Mouse (Mus musculus) intestine, postnatal 0 days (tissue): ENCODE data around the gene Atg14. TPM values are rescaled to one million over a fixed set of nuclear protein-coding genes. Genes with fewer than 3 reads are reported as not detected.

Experiments
- ATAC-seq: fragments of 200-750 bp; cut with Nextera tagmentation; 2 replicates; pipeline ENCODE4 v1.8.0; 2017; ENCODE audit warnings: mild to moderate bottlenecking, moderate TSS enrichment, moderate library complexity
- H3K27ac ChIP-seq: fragments of 300-500 bp; sonication (generic); 2 replicates; pipeline ENCODE4 v1.5.1; 2014; ENCODE audit warnings: mild to moderate bottlenecking, low read depth, low read length, moderate library complexity
- H3K27me3 ChIP-seq: fragments of 300-500 bp; sonication (generic); replicated peaks from 2 replicates; pipeline ENCODE4 v1.6.1; 2014; ENCODE audit warnings: low read length, mixed read lengths; ENCODE audit not compliant: control insufficient read depth, insufficient read depth
- H3K36me3 ChIP-seq: fragments of 300-500 bp; sonication (generic); 2 replicates; pipeline ENCODE4 v1.6.1; 2014; ENCODE audit warnings: mild to moderate bottlenecking, moderate library complexity; ENCODE audit not compliant: control insufficient read depth, insufficient read depth
- H3K4me1 ChIP-seq: fragments of 300-500 bp; sonication (generic); replicated peaks from 2 replicates; pipeline ENCODE4 v1.6.1; 2014; ENCODE audit warnings: antibody characterized with exemption, low read length, mixed read lengths; ENCODE audit not compliant: control insufficient read depth, insufficient read depth
- H3K4me2 ChIP-seq: fragments of 300-500 bp; sonication (generic); replicated peaks from 2 replicates; pipeline ENCODE4 v1.6.1; 2014; ENCODE audit warnings: low read depth, mild to moderate bottlenecking, moderate library complexity
- H3K4me3 ChIP-seq: fragments of 300-500 bp; sonication (generic); 2 replicates; pipeline ENCODE4 v1.5.1; 2014; ENCODE audit warnings: low read depth, low read length
- H3K9ac ChIP-seq: fragments of 300-500 bp; sonication (generic); 2 replicates; pipeline ENCODE4 v1.6.1; 2014; ENCODE audit warnings: mild to moderate bottlenecking, low read depth, low read length
- H3K9me3 ChIP-seq: fragments of 300-500 bp; sonication (generic); 2 replicates; pipeline ENCODE4 v1.6.1; 2016; ENCODE audit warnings: mixed run types; ENCODE audit not compliant: control insufficient read depth
- CTCF ChIP-seq: sonication (generic); IDR thresholded peaks from 2 replicates; pipeline ENCODE4 v1.5.1; 2016; ENCODE audit warnings: low read depth, mild to moderate bottlenecking, control low read depth, antibody characterized with exemption, moderate library complexity
- WGBS: fragments of 180-500 bp; shearing (Covaris S2); extraction: QIAGEN DNeasy Blood & Tissue Kit; methylation state at CpG from one replicate; pipeline ENCODE4 v1.1.7; 2014; 5-methylcytosine and 5-hydroxymethylcytosine counted together
- polyA plus RNA-seq: library from polyadenylated mRNA; unstranded; fragments of >200 nt; fragmentation: Nextera tagmentation; extraction: Ambion mirVana; gene quantifications from 2 replicates; pipeline ENCODE4 v1.2.1, GENCODE M21; 2015

Gene Atg14
- polyA plus RNA-seq, 1 experiment from 2014 or later, result 7.8 TPM

DNA sequence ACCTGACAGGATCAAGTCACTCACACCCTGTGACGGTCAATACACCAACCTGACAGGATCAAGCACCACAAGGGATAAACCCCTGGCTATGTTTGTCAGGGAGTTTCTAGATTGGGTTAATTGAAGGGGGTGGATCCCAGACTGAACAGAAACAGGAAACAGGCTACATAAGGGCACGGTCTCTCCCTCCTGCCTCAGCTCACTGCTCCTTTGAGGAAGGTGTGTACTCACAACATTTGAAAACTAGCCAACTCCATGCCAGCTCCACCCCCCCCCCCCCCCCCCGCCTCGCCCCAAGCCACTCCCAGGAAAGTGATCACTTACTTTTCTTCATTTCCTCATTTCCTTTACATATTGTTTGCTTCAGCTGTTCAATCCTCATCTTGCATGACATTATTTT is 16.2 kb downstream of the Atg14 start:
- no peak overlapping the region for H3K9ac ChIP-seq
- H3K9me3 ChIP-seq, result no peaks in the 10 kb centered on the region
- no peak overlapping the region for H3K4me2 ChIP-seq
- no peak for TF ChIP-seq CTCF
- no peaks in the 10 kb centered on the region for H3K4me1 ChIP-seq
- ATAC-seq, result 0 out of 2 replicates have a peak, but pooled peaks have one; percentile 41
- H3K36me3 ChIP-seq, result peaks cover 32% of the 10 kb centered on the region
- WGBS, result 81% methylated on average over 4 of the region's 4 CpGs
- H3K4me3 ChIP-seq, result no peak overlapping the region
- no peak overlapping the region for H3K27ac ChIP-seq
- H3K27me3 ChIP-seq, result no peaks in the 10 kb centered on the region

DNA sequence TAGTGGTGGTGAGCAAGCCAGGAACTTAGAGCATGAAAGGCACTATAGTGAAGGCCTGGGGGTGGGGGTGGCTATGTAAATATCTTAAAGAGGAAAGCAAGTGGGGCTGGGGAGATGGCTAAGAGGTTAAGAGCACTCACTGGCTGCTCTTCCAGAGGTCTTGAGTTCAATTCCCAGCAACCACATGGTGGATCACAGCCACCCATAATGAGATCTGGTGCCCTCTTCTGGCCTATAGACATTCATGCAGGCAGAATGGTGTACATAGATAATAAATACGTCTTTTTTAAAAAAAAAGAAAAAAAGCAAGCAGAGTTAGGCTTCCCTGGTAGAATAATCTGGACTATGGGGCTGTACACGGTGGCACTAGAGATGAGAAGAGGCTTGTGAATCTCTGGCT is 17.1 kb downstream of the Atg14 start:
- Histone ChIP-seq H3K27ac (no peak overlapping the region), H3K4me2 (no peak overlapping the region), H3K9ac (no peak overlapping the region), H3K36me3 (peaks cover 41% of the 10 kb centered on the region), H3K9me3 (no peaks in the 10 kb centered on the region), H3K4me3 (no peak overlapping the region), H3K27me3 (no peaks in the 10 kb centered on the region), H3K4me1 (no peaks in the 10 kb centered on the region)
- 96% methylated on average over 2 of the region's 2 CpGs for WGBS
- no peak for ATAC-seq
- TF ChIP-seq CTCF, result peak; percentile 32; the same call in 1 of the 2 replicates

DNA sequence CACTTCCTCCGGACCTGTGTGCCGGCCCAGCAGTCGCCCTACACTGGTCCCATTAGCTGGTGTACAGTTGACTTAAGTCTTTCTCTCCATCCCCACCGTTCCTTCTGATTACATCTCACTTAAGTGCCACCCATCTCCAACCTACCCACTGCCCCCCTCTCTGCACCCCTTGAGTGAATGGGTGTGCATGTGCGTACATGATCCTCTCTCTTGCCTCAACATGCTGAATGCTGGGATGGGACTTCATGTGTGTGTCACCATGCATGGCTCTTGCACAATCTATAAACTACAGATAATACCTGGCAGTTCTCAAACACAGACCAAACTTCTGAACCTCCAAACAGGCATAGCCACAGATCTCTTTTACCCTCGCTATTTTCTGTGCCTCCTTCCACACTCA is 18.8 kb downstream of the Atg14 start:
- 91% methylated on average over 6 of the region's 6 CpGs for WGBS
- H3K36me3 ChIP-seq, result peaks cover 55% of the 10 kb centered on the region

DNA sequence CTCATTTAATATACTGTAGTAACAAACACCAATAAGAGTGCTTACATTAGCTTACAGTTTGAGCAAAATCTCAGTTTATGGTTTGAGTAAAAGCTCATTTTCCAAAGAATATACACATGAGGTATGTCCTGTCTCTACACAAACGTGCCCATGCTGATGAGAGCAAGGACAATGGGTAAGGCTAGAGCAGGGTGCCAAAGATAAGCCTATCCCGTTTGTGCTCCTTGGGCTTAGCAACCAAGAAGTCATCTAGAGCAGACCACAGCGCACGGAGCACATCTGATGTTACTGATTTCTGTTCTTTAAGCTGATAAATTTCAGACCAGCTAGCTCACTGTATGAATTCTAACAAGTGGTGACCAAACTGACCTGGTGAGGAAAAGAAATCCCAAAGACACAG is 25.6 kb downstream of the Atg14 start:
- no peak overlapping the region for H3K4me2 ChIP-seq
- no peak overlapping the region for H3K9ac ChIP-seq
- no peak for TF ChIP-seq CTCF
- no peak overlapping the region for H3K27ac ChIP-seq
- no peaks in the 10 kb centered on the region for H3K27me3 ChIP-seq
- no peak for ATAC-seq
- WGBS, result 89% methylated on average over 4 of the region's 4 CpGs
- peaks cover 73% of the 10 kb centered on the region for H3K36me3 ChIP-seq
- H3K4me1 ChIP-seq, result no peaks in the 10 kb centered on the region
- no peaks in the 10 kb centered on the region for H3K9me3 ChIP-seq
- H3K4me3 ChIP-seq, result no peak overlapping the region

More for the DNA sequence above, 18.8 kb downstream of the Atg14 start:
- Histone ChIP-seq H3K9me3 (no peaks in the 10 kb centered on the region), H3K4me2 (no peak overlapping the region), H3K9ac (no peak overlapping the region), H3K4me3 (no peak overlapping the region), H3K4me1 (no peaks in the 10 kb centered on the region), H3K27ac (no peak overlapping the region), H3K27me3 (no peaks in the 10 kb centered on the region)
- TF ChIP-seq CTCF, result no peak
- no peak for ATAC-seq

DNA sequence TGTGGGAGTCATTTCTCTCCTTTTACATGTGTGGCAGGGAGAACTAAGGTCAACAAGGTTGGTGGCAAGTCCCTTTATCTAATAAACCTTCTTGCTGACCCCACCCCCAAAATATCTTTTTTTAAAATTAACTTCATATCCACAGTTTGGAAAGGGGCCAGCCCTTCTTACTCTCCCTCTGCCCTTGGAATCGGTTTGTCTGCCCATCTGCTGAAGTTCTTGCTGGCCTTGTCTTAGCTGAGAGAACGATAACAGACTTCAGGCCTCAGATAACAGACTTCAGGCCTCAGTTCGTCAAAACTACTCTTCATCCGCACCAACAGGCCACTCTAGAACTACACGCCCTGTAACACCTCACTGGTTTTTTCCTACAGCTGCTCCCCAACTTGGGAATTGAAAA is 26.2 kb downstream of the Atg14 start:
- ATAC-seq, result no peak
- Histone ChIP-seq H3K4me2 (no peak overlapping the region), H3K9me3 (no peaks in the 10 kb centered on the region), H3K4me1 (no peaks in the 10 kb centered on the region), H3K36me3 (peaks cover 67% of the 10 kb centered on the region), H3K9ac (no peak overlapping the region), H3K27me3 (no peaks in the 10 kb centered on the region), H3K27ac (no peak overlapping the region), H3K4me3 (no peak overlapping the region)
- WGBS, result 87% methylated on average over 5 of the region's 5 CpGs
- TF ChIP-seq CTCF, result no peak

DNA sequence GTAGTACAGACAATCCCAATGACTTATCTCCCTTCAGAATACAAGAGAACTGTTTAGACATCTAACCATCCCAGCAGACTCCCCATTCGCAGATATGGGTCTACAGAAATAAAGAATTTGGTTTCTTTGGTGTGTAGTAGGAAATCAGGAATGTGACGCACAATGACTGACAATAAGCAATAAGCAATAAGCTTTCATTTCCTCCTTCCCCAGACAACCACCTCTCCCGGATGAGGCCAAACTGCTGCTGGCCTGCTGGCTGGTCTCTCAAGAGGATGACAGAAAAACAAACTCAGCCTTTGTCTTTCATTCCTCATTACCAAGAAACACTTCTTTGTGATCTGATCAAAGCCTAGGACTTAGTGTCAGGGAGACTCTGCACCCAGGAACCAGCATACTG is 28.2 kb downstream of the Atg14 start:
- no peak for TF ChIP-seq CTCF
- no peak for ATAC-seq
- H3K9ac ChIP-seq, result no peak overlapping the region
- H3K9me3 ChIP-seq, result no peaks in the 10 kb centered on the region
- no peak overlapping the region for H3K27ac ChIP-seq
- H3K4me1 ChIP-seq, result no peaks in the 10 kb centered on the region
- H3K4me3 ChIP-seq, result no peak overlapping the region
- 84% methylated on average over 3 of the region's 3 CpGs for WGBS
- H3K4me2 ChIP-seq, result no peak overlapping the region
- H3K36me3 ChIP-seq, result peaks cover 49% of the 10 kb centered on the region
- H3K27me3 ChIP-seq, result no peaks in the 10 kb centered on the region

DNA sequence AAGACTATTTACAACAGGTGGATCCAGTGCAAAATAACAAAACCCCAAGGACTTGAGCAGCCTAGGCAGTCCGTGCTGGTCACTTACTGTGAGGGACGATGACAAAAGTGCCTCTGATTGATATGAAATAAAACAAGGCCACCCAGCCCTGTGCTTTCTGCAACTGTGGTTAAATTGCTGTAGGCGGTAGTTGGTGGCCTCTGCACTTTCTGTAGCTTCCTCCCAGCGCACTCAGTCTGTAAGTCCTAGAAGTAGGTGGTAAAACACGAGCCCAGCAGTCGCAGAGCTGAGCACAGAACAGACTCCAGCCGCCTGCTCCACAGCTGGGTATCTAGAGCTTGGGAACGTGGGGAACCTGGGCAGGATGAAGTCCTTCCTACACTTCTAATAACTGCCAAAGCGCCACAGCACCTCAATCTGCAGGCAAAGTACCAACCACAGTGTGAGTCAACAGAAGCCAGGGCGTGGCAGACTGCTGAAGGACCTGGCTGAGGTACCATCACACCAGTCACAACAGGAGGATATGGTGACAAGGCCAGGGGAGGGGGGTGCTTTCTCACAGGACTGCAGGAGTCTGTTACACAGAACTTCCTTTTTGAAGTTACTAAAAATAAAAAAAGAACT is 29.0 kb downstream of the Atg14 start:
- ATAC-seq, result peak; percentile 36; the same call in 1 of the 2 replicates
- Histone ChIP-seq H3K4me2 (no peak overlapping the region), H3K36me3 (peaks cover 42% of the 10 kb centered on the region), H3K9ac (no peak overlapping the region), H3K4me1 (no peaks in the 10 kb centered on the region), H3K27ac (no peak overlapping the region), H3K27me3 (no peaks in the 10 kb centered on the region), H3K4me3 (no peak overlapping the region), H3K9me3 (no peaks in the 10 kb centered on the region)
- 73% methylated on average over 10 of the region's 10 CpGs for WGBS
- no peak for TF ChIP-seq CTCF
